Mouse (Mus musculus) 3T3-L1 (cell line): ENCODE measurements around the gene Zfp451.

Experiments used
- DNase-seq: peaks from one replicate; pipeline ENCODE4 v3.0.0-alpha.2; 2015; ENCODE audit warnings: low read depth, low spot score

The Zfp451 gene

GRCm38 (mm10) chr1:33719733-33720225, 94.6 kb downstream of the Zfp451 start, which contains the start of gene Rab23:
Gene Rab23, plus strand, starts transcription at chr1:33719887.
- peak; percentile 78 for DNase-seq

- DNase-seq = peak; percentile 86
Measured at GRCm38 (mm10) chr1:33717636-33718035, 96.8 kb downstream of the Zfp451 start.

DNA sequence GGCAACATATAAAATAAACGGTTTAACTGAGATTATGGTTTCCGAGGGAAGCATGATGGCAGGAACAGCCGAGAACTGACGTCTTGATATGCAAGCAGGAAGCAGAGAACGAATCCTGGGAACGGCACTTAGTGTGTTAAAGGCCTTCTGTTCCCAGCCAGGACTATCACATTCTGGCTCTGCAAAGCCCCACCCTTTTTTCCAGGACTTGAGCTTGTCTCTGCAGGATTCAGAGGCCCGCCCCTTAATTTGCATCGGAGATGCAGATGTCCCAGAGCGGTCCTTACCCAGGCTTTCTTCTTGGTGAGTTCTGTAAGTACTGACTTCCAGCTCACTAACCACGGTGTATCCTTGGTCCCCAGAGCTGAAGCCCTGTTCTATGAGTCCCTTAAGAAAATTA, 99.6 kb downstream of the Zfp451 start:
- no peak for DNase-seq

GRCm38 (mm10) chr1:33712026-33712425, 102.4 kb downstream of the Zfp451 start:
- peak; percentile 63 for DNase-seq
